Mouse (Mus musculus): Measurements from ENCODE around the gene Fxyd7. TPM values are rescaled to one million over a fixed set of nuclear protein-coding genes. Genes with fewer than 3 reads are reported as not detected.
A peak's percentile ranks its signal among the peaks of the same experiment; 100 is the strongest.

Fxyd7 gene
- polyA plus RNA-seq, 1 experiment from 2014 or later: 42.2 TPM

- Histone ChIP-seq H3K9me3 (ENCODE audit: control insufficient read depth, low read depth, low read length) (no peaks in the 10 kb centered on the region), H3K4me2 (replicated peaks; ENCODE audit: low read depth, low read length) (no peak overlapping the region), H3K4me3 (ENCODE audit: low read depth, low read length) (no peak overlapping the region), H3K9ac (replicated peaks; ENCODE audit: low read depth, low read length) (no peak overlapping the region), H3K36me3 (ENCODE audit: control insufficient read depth, insufficient read depth, low read length) (no peaks in the 10 kb centered on the region), H3K27ac (ENCODE audit: low read length) (no peak overlapping the region), H3K27me3 (ENCODE audit: control insufficient read depth, insufficient read depth, low read length) (no peaks in the 10 kb centered on the region), H3K4me1 (ENCODE audit: control insufficient read depth, insufficient read depth, low read length) (0 out of 2 replicates have a peak, but pooled peaks cover 2% of the 10 kb centered on the region)
- 76% methylated on average over 1 of the region's 1 CpGs for WGBS
- ATAC-seq (ENCODE audit: insufficient number of reproducible peaks, insufficient read depth, low FRiP score, low read depth): no peak
Measured at GRCm38 (mm10) chr7:31007775-31008174, 43.5 kb downstream of the Fxyd7 start.

GRCm38 (mm10) chr7:31002650-31003049, 48.6 kb downstream of the Fxyd7 start:
- no peaks in the 10 kb centered on the region for H3K27me3 ChIP-seq (ENCODE audit: control insufficient read depth, insufficient read depth, low read length)
- no peaks in the 10 kb centered on the region for H3K9me3 ChIP-seq (ENCODE audit: control insufficient read depth, low read depth, low read length)
- peaks cover 11% of the 10 kb centered on the region; the same call in 1 of the 2 replicates for H3K4me1 ChIP-seq (ENCODE audit: control insufficient read depth, insufficient read depth, low read length)
- H3K36me3 ChIP-seq (ENCODE audit: control insufficient read depth, insufficient read depth, low read length): no peaks in the 10 kb centered on the region
- no peak overlapping the region for H3K4me3 ChIP-seq (ENCODE audit: low read depth, low read length)
- WGBS: 66% methylated on average over 8 of the region's 8 CpGs
- no peak overlapping the region for H3K4me2 ChIP-seq (replicated peaks; ENCODE audit: low read depth, low read length)
- no peak for ATAC-seq (ENCODE audit: insufficient number of reproducible peaks, insufficient read depth, low FRiP score, low read depth)
- no peak overlapping the region for H3K27ac ChIP-seq (ENCODE audit: low read length)
- H3K9ac ChIP-seq (replicated peaks; ENCODE audit: low read depth, low read length): no peak overlapping the region

- no peaks in the 10 kb centered on the region for H3K9me3 ChIP-seq (ENCODE audit: control insufficient read depth, low read depth, low read length)
- no peaks in the 10 kb centered on the region for H3K27me3 ChIP-seq (ENCODE audit: control insufficient read depth, insufficient read depth, low read length)
- no peaks in the 10 kb centered on the region for H3K36me3 ChIP-seq (ENCODE audit: control insufficient read depth, insufficient read depth, low read length)
- H3K4me1 ChIP-seq (ENCODE audit: control insufficient read depth, insufficient read depth, low read length): peaks cover 11% of the 10 kb centered on the region; the same call in 1 of the 2 replicates
- H3K9ac ChIP-seq (replicated peaks; ENCODE audit: low read depth, low read length): no peak overlapping the region
- H3K4me3 ChIP-seq (ENCODE audit: low read depth, low read length): no peak overlapping the region
- ATAC-seq (ENCODE audit: insufficient number of reproducible peaks, insufficient read depth, low FRiP score, low read depth): peak; percentile 86; the same call in 1 of the 2 replicates
- H3K27ac ChIP-seq (ENCODE audit: low read length): peak overlapping the region; percentile 21; the same call in 1 of the 2 replicates
- no peak overlapping the region for H3K4me2 ChIP-seq (replicated peaks; ENCODE audit: low read depth, low read length)
- 12% methylated on average over 7 of the region's 7 CpGs for WGBS
Measured at GRCm38 (mm10) chr7:31000505-31001020, 50.7 kb downstream of the Fxyd7 start.

GRCm38 (mm10) chr7:30996491-30996890, 54.8 kb downstream of the Fxyd7 start:
- H3K4me3 ChIP-seq (ENCODE audit: low read depth, low read length): no peak overlapping the region
- 87% methylated on average over 2 of the region's 2 CpGs for WGBS
- H3K27ac ChIP-seq (ENCODE audit: low read length): no peak overlapping the region
- no peaks in the 10 kb centered on the region for H3K9me3 ChIP-seq (ENCODE audit: control insufficient read depth, low read depth, low read length)
- no peaks in the 10 kb centered on the region for H3K36me3 ChIP-seq (ENCODE audit: control insufficient read depth, insufficient read depth, low read length)
- H3K4me2 ChIP-seq (replicated peaks; ENCODE audit: low read depth, low read length): no peak overlapping the region
- H3K4me1 ChIP-seq (ENCODE audit: control insufficient read depth, insufficient read depth, low read length): peaks cover 11% of the 10 kb centered on the region; the same call in 1 of the 2 replicates
- H3K9ac ChIP-seq (replicated peaks; ENCODE audit: low read depth, low read length): no peak overlapping the region
- no peaks in the 10 kb centered on the region for H3K27me3 ChIP-seq (ENCODE audit: control insufficient read depth, insufficient read depth, low read length)
- no peak for ATAC-seq (ENCODE audit: insufficient number of reproducible peaks, insufficient read depth, low FRiP score, low read depth)

- H3K27me3 ChIP-seq (ENCODE audit: control insufficient read depth, insufficient read depth, low read length): no peaks in the 10 kb centered on the region
- no peak for ATAC-seq (ENCODE audit: insufficient number of reproducible peaks, insufficient read depth, low FRiP score, low read depth)
- 85% methylated on average over 5 of the region's 5 CpGs for WGBS
Measured at GRCm38 (mm10) chr7:30993986-30994385, 57.3 kb downstream of the Fxyd7 start.

More at GRCm38 (mm10) chr7:30993986-30994385, 57.3 kb downstream of the Fxyd7 start:
- no peaks in the 10 kb centered on the region for H3K36me3 ChIP-seq (ENCODE audit: control insufficient read depth, insufficient read depth, low read length)
- H3K9me3 ChIP-seq (ENCODE audit: control insufficient read depth, low read depth, low read length): no peaks in the 10 kb centered on the region
- no peak overlapping the region for H3K9ac ChIP-seq (replicated peaks; ENCODE audit: low read depth, low read length)
- H3K4me2 ChIP-seq (replicated peaks; ENCODE audit: low read depth, low read length): no peak overlapping the region
- no peak overlapping the region for H3K27ac ChIP-seq (ENCODE audit: low read length)
- H3K4me1 ChIP-seq (ENCODE audit: control insufficient read depth, insufficient read depth, low read length): no peaks in the 10 kb centered on the region
- no peak overlapping the region for H3K4me3 ChIP-seq (ENCODE audit: low read depth, low read length)

Small RNA genes lying within 50 kb of the gene (microRNA-seq; reads per million reads assigned to microRNA genes)
- not detected for gene Mir7050

Other genes with a start within 250 kb of the Fxyd7 start
- gene Ffar2, start 227.7 kb downstream of the Fxyd7 start, polyA plus RNA-seq (2014; fragmentation: Nextera tagmentation; extraction: Ambion mirVana): 0.55 and 3.4 TPM in 2 replicates
- gene Ffar3, start 195.3 kb downstream of the Fxyd7 start, polyA plus RNA-seq (2014; fragmentation: Nextera tagmentation; extraction: Ambion mirVana): 0.41 TPM in 1 of 2 replicates, not detected in the other
- gene Ffar1, start 189.9 kb downstream of the Fxyd7 start, polyA plus RNA-seq (2014; fragmentation: Nextera tagmentation; extraction: Ambion mirVana): not detected in 2 replicates
- gene Cd22, start 171.1 kb downstream of the Fxyd7 start, polyA plus RNA-seq (2014; fragmentation: Nextera tagmentation; extraction: Ambion mirVana): 0.35 and 0.80 TPM in 2 replicates
- gene Mag, start 136.6 kb downstream of the Fxyd7 start, polyA plus RNA-seq (2014; fragmentation: Nextera tagmentation; extraction: Ambion mirVana): 0.10 and 0.74 TPM in 2 replicates
- gene Hamp2, start 126.8 kb downstream of the Fxyd7 start, polyA plus RNA-seq (2014; fragmentation: Nextera tagmentation; extraction: Ambion mirVana): not detected in 2 replicates
- gene Hamp, start 107.4 kb downstream of the Fxyd7 start, polyA plus RNA-seq (2014; fragmentation: Nextera tagmentation; extraction: Ambion mirVana): not detected in 2 replicates
- gene Usf2, start 94.7 kb downstream of the Fxyd7 start, polyA plus RNA-seq (2014; fragmentation: Nextera tagmentation; extraction: Ambion mirVana): 21.4 and 29.1 TPM in 2 replicates
- gene Lsr, start 78.0 kb downstream of the Fxyd7 start, polyA plus RNA-seq (2014; fragmentation: Nextera tagmentation; extraction: Ambion mirVana): 70.5 and 79.5 TPM in 2 replicates
- 6.4 and 7.1 TPM in 2 replicates for gene Fam187b, start 77.7 kb downstream of the Fxyd7 start, polyA plus RNA-seq (2014; fragmentation: Nextera tagmentation; extraction: Ambion mirVana)
- 19.9 and 20.2 TPM in 2 replicates for gene Fxyd5, start 9.0 kb downstream of the Fxyd7 start, polyA plus RNA-seq (2014; fragmentation: Nextera tagmentation; extraction: Ambion mirVana)
- gene Fxyd1, start 5.7 kb upstream of the Fxyd7 start, polyA plus RNA-seq (2014; fragmentation: Nextera tagmentation; extraction: Ambion mirVana): 86.7 and 99.3 TPM in 2 replicates
- gene Lgi4, start 7.9 kb upstream of the Fxyd7 start, polyA plus RNA-seq (2014; fragmentation: Nextera tagmentation; extraction: Ambion mirVana): 0.78 and 1.7 TPM in 2 replicates
- 458 and 479 TPM in 2 replicates for gene Fxyd3, start 25.2 kb upstream of the Fxyd7 start, polyA plus RNA-seq (2014; fragmentation: Nextera tagmentation; extraction: Ambion mirVana)
- 23.0 TPM in 2 replicates for gene Hpn, start 63.8 kb upstream of the Fxyd7 start, polyA plus RNA-seq (2014; fragmentation: Nextera tagmentation; extraction: Ambion mirVana)
- 1.2 and 1.4 TPM in 2 replicates for gene Scn1b, start 75.5 kb upstream of the Fxyd7 start, polyA plus RNA-seq (2014; fragmentation: Nextera tagmentation; extraction: Ambion mirVana)
- gene Gramd1a, start 104.4 kb upstream of the Fxyd7 start, polyA plus RNA-seq (2014; fragmentation: Nextera tagmentation; extraction: Ambion mirVana): 62.1 and 63.1 TPM in 2 replicates
- not detected in 2 replicates for gene Scgb2b2, start 239.0 kb upstream of the Fxyd7 start, polyA plus RNA-seq (2014; fragmentation: Nextera tagmentation; extraction: Ambion mirVana)
- gene Scgb1b2, start 240.4 kb upstream of the Fxyd7 start, polyA plus RNA-seq (2014; fragmentation: Nextera tagmentation; extraction: Ambion mirVana): not detected in 2 replicates

Measured in stomach, embryonic 14.5 days (tissue).